Mouse (Mus musculus) heart, adult 2 months (tissue): ENCODE measurements around the gene Prpf38b.

Experiments used
- CTCF ChIP-seq: fragments of 200-600 bp; IDR thresholded peaks from 2 replicates; pipeline ENCODE4 v1.8.1; 2022; ENCODE audit warnings: antibody characterized with exemption, mild to moderate bottlenecking, moderate library complexity
- EP300 ChIP-seq: fragments of 200-500 bp; IDR thresholded peaks from 2 replicates; pipeline ENCODE4 v1.6.1; 2011; ENCODE audit warnings: low read depth, low read length, control low read depth; ENCODE audit not compliant: insufficient read depth
- POLR2A ChIP-seq: fragments of 200-500 bp; IDR thresholded peaks from 2 replicates; pipeline ENCODE4 v1.6.1; 2011; ENCODE audit warnings: mild to moderate bottlenecking, low read depth, low read length, control low read depth; ENCODE audit not compliant: insufficient read depth

- TF ChIP-seq CTCF: peak; percentile 49
- no peak for TF ChIP-seq POLR2A
- TF ChIP-seq EP300: no peak
Observed at GRCm38 (mm10) chr3:108911081-108911547, 413 bp downstream of the Prpf38b start.
